Mouse (Mus musculus): ENCODE data around the gene Arhgap44. TPM values are rescaled to one million over a fixed set of nuclear protein-coding genes. Genes with fewer than 3 reads are reported as not detected.

The Arhgap44 gene
- polyA plus RNA-seq, 1 experiment from 2014 or later: 7.9 TPM

- Histone ChIP-seq H3K4me2 (replicated peaks) (no peak overlapping the region), H3K4me1 (no peaks in the 10 kb centered on the region), H3K27ac (no peak overlapping the region), H3K36me3 (no peaks in the 10 kb centered on the region), H3K9ac (no peak overlapping the region), H3K4me3 (no peak overlapping the region), H3K27me3 (replicated peaks) (no peaks in the 10 kb centered on the region), H3K9me3 (no peaks in the 10 kb centered on the region)
- 88% methylated on average over 13 of the region's 13 CpGs for WGBS
- no peak for ATAC-seq (ENCODE audit: low FRiP score, low read depth)
Observed at GRCm38 (mm10) chr11:65065201-65065600, 97.6 kb downstream of the Arhgap44 start.

- no peaks in the 10 kb centered on the region for H3K4me1 ChIP-seq
- H3K36me3 ChIP-seq: no peaks in the 10 kb centered on the region
- H3K9ac ChIP-seq: no peak overlapping the region
- ATAC-seq (ENCODE audit: low FRiP score, low read depth): no peak
- H3K4me2 ChIP-seq (replicated peaks): no peak overlapping the region
- H3K27ac ChIP-seq: no peak overlapping the region
- WGBS: 59% methylated on average over 3 of the region's 3 CpGs
- H3K4me3 ChIP-seq: no peak overlapping the region
- no peaks in the 10 kb centered on the region for H3K27me3 ChIP-seq (replicated peaks)
- H3K9me3 ChIP-seq: no peaks in the 10 kb centered on the region
Observed at GRCm38 (mm10) chr11:65061437-65061836, 101.3 kb downstream of the Arhgap44 start.

DNA sequence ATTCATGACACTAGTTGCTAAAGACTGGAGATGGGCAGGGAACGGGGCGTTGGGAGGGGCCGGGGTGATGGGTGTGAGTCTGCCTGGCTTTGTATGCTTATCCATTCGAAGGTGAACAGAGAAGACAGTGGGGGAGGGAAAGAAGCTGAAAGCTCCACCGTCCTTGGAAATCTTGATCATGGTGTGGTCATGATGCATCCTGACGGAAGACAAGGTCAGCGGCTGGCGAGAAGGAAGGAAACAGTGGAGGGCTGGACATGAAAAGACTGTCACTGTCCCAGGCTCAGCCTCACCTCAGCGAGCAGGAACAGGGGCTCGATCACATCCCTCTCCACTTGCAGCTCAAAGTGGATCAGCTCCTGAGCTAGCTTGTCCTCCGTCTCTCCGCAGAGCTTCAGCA is 103.2 kb downstream of the Arhgap44 start:
- Histone ChIP-seq H3K36me3 (no peaks in the 10 kb centered on the region), H3K27me3 (replicated peaks) (no peaks in the 10 kb centered on the region), H3K4me1 (no peaks in the 10 kb centered on the region), H3K27ac (no peak overlapping the region), H3K4me3 (no peak overlapping the region), H3K9ac (no peak overlapping the region), H3K9me3 (no peaks in the 10 kb centered on the region), H3K4me2 (replicated peaks) (no peak overlapping the region)
- 90% methylated on average over 12 of the region's 12 CpGs for WGBS
- no peak for ATAC-seq (ENCODE audit: low FRiP score, low read depth)

DNA sequence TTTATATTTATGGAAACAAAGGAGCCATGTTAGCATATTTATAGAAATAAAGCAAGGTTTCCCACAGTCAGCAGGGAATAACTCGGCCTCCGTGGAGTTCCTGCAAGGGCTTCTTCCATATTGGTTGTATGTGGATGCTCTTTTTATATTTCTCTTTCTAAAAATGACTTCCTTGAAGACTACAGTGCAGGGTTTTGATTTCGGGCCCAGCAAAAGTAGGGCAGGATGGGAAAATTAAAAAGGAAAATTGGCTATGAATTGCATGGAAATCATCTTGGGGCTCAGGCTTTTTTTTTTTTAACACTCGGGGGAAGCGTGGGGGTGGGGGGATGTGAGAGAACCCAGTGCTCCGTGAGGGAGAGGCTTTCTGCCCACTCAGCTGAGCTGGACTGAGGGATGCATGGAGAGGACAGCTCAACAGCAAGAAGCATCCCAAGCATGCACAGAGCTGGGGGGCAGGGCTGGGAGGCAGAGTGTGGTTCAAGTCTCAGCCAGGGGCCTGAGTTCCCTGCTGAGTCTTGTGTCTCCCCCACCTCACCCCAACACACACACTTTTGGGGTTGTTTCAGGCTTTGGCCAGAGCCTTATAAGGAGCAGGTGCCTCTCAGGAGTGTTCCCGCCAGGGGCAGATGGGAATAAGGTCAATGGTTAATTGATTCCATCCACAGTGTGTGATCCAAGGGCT is 104.4 kb downstream of the Arhgap44 start:
- 80% methylated on average over 7 of the region's 7 CpGs for WGBS
- Histone ChIP-seq H3K4me2 (replicated peaks) (no peak overlapping the region), H3K4me1 (0 out of 2 replicates have a peak, but pooled peaks cover 4% of the 10 kb centered on the region), H3K9ac (no peak overlapping the region), H3K27ac (no peak overlapping the region), H3K4me3 (no peak overlapping the region), H3K27me3 (replicated peaks) (no peaks in the 10 kb centered on the region), H3K36me3 (no peaks in the 10 kb centered on the region), H3K9me3 (no peaks in the 10 kb centered on the region)
- ATAC-seq (ENCODE audit: low FRiP score, low read depth): no peak

GRCm38 (mm10) chr11:65055596-65055995 is 107.2 kb downstream of the Arhgap44 start:
- Histone ChIP-seq H3K27ac (no peak overlapping the region), H3K4me3 (no peak overlapping the region), H3K27me3 (replicated peaks) (no peaks in the 10 kb centered on the region), H3K36me3 (no peaks in the 10 kb centered on the region), H3K4me2 (replicated peaks) (no peak overlapping the region), H3K9me3 (no peaks in the 10 kb centered on the region), H3K9ac (no peak overlapping the region), H3K4me1 (0 out of 2 replicates have a peak, but pooled peaks cover 4% of the 10 kb centered on the region)
- WGBS: 83% methylated on average over 7 of the region's 7 CpGs
- no peak for ATAC-seq (ENCODE audit: low FRiP score, low read depth)

DNA sequence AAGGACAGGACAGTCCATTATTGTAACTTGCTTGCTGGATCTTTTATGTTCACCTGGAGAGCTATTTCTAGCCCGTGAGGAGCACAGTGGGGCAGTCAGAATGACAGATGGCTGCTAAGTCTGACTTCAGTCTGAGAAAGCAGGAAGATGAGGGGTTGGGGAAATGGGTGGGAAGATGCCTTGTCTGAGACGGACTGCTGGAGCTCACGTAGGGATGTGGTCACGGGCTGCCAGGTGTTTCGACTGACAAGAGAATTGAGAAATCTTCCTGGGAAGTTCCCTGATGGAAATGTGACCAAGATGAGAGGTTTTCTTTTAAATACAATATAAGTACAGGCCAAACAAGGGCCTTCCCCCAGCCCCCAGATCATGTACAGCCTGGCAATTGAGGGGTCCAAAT is 108.5 kb downstream of the Arhgap44 start:
- Histone ChIP-seq H3K4me2 (replicated peaks) (no peak overlapping the region), H3K9me3 (no peaks in the 10 kb centered on the region), H3K9ac (no peak overlapping the region), H3K27me3 (replicated peaks) (no peaks in the 10 kb centered on the region), H3K4me1 (0 out of 2 replicates have a peak, but pooled peaks cover 4% of the 10 kb centered on the region), H3K4me3 (no peak overlapping the region), H3K36me3 (no peaks in the 10 kb centered on the region), H3K27ac (no peak overlapping the region)
- 54% methylated on average over 5 of the region's 5 CpGs for WGBS
- ATAC-seq (ENCODE audit: low FRiP score, low read depth): no peak

DNA sequence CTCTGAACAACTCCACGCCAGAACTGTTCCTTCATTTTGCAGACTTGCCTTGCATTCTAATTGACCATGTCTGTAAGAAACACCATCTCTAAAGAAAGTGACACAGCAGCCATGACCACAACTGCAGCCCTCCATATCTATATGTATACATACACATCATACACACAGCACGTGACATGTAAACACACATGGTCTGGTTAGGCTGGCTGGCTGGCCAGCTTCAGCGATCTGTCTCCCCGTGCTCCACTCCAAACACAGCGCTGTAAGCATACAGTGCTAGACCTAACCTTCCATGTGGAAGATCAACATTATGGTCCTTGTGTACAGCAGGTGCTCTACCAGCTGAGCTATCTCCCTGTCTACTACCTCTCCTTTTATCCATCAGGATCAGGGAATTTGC is 111.9 kb downstream of the Arhgap44 start:
- H3K4me2 ChIP-seq (replicated peaks): no peak overlapping the region
- no peaks in the 10 kb centered on the region for H3K27me3 ChIP-seq (replicated peaks)
- H3K9me3 ChIP-seq: no peaks in the 10 kb centered on the region
- H3K4me1 ChIP-seq: 0 out of 2 replicates have a peak, but pooled peaks cover 4% of the 10 kb centered on the region
- no peak for ATAC-seq (ENCODE audit: low FRiP score, low read depth)
- 94% methylated on average over 5 of the region's 5 CpGs for WGBS
- no peaks in the 10 kb centered on the region for H3K36me3 ChIP-seq
- H3K9ac ChIP-seq: no peak overlapping the region
- H3K27ac ChIP-seq: no peak overlapping the region
- no peak overlapping the region for H3K4me3 ChIP-seq

GRCm38 (mm10) chr11:65049090-65049489 is 113.7 kb downstream of the Arhgap44 start:
- Histone ChIP-seq H3K27me3 (replicated peaks) (no peaks in the 10 kb centered on the region), H3K9me3 (no peaks in the 10 kb centered on the region), H3K4me2 (replicated peaks) (no peak overlapping the region), H3K36me3 (no peaks in the 10 kb centered on the region), H3K9ac (no peak overlapping the region), H3K27ac (no peak overlapping the region), H3K4me3 (no peak overlapping the region), H3K4me1 (0 out of 2 replicates have a peak, but pooled peaks cover 3% of the 10 kb centered on the region)
- WGBS: 84% methylated on average over 7 of the region's 7 CpGs
- no peak for ATAC-seq (ENCODE audit: low FRiP score, low read depth)

GRCm38 (mm10) chr11:65040556-65040955 is 122.2 kb downstream of the Arhgap44 start:
- Histone ChIP-seq H3K27me3 (replicated peaks) (no peaks in the 10 kb centered on the region), H3K9me3 (no peaks in the 10 kb centered on the region), H3K4me1 (no peaks in the 10 kb centered on the region; the same call in 1 of the 2 replicates), H3K4me3 (no peak overlapping the region), H3K4me2 (replicated peaks) (no peak overlapping the region), H3K27ac (no peak overlapping the region), H3K9ac (no peak overlapping the region), H3K36me3 (no peaks in the 10 kb centered on the region)
- WGBS: 80% methylated on average over 6 of the region's 6 CpGs
- no peak for ATAC-seq (ENCODE audit: low FRiP score, low read depth)

DNA sequence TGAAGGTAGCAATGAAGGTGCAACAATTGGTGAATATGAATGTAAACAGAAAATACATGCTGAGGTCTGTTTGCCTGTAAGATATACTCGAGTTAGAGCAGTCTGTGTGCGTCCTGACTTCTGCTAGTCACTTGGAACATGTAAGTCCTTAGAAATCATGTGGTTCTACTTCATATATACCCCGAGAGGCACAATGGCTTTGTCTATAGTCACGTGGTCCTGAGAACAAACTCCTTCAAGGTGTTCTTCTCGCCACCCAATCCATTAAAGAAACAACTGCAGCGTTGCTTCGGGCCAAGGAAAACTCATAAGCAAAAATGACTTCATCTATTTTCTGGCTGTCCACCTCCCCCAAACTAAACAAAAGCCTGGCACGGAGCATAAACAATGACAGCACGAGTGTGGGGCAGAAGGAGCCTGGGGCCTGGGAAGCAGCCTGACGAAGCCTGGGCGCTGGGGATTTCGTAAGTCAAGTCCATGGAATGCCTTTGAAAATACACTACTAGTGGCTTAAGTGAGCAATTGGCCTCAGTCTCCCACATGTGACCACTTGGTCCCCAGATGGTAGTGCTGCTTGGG is 123.2 kb downstream of the Arhgap44 start:
- Histone ChIP-seq H3K27ac (no peak overlapping the region), H3K9ac (no peak overlapping the region), H3K4me1 (no peaks in the 10 kb centered on the region; the same call in 1 of the 2 replicates), H3K9me3 (no peaks in the 10 kb centered on the region), H3K4me2 (replicated peaks) (no peak overlapping the region), H3K4me3 (no peak overlapping the region), H3K27me3 (replicated peaks) (no peaks in the 10 kb centered on the region), H3K36me3 (no peaks in the 10 kb centered on the region)
- ATAC-seq (ENCODE audit: low FRiP score, low read depth): no peak
- WGBS: 62% methylated on average over 12 of the region's 12 CpGs

DNA sequence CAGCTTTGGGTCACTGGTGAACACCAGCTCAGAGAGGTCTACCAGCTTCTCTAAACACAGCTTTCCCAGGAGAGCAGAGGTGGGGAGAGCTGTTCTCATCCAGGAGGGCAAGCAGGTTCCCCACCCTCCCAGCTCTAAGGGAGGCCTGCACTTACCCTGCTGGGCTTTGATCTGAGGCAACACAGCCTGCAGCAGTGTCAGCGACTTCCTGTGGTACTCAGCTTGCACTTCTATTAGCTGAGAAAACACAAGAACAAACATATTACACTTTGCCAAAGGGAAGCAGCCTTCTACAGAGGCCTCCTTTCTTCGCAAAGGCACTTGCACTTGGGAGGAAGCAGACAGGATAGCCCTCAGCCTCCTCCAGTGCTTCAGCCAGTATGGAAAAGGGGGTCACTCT is 123.8 kb downstream of the Arhgap44 start:
- Histone ChIP-seq H3K9me3 (no peaks in the 10 kb centered on the region), H3K36me3 (no peaks in the 10 kb centered on the region), H3K4me2 (replicated peaks) (no peak overlapping the region), H3K4me3 (no peak overlapping the region), H3K27me3 (replicated peaks) (no peaks in the 10 kb centered on the region), H3K4me1 (no peaks in the 10 kb centered on the region; the same call in 1 of the 2 replicates), H3K9ac (no peak overlapping the region), H3K27ac (no peak overlapping the region)
- no peak for ATAC-seq (ENCODE audit: low FRiP score, low read depth)
- 44% methylated on average over 2 of the region's 2 CpGs for WGBS

DNA sequence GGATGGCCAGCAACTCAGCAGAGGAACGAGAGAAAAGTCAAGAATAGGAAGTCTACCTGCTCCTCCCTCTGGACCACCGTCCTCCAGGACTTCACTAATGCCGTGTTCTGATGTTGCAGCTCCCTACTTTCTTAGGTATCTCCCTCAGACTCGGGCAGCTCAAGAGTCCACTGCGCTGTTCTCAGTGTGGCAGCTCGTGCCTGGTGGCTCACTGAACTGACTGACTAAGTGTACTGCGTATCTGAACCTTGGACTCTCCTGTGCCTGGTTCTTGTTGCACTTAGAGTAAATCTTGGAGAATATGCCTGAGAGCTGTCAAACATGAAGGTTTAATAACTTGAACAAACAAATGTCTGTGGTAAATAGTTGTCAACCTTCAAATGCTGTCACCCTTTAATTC is 130.5 kb downstream of the Arhgap44 start:
- Histone ChIP-seq H3K4me2 (replicated peaks) (no peak overlapping the region), H3K36me3 (no peaks in the 10 kb centered on the region), H3K27me3 (replicated peaks) (no peaks in the 10 kb centered on the region), H3K27ac (no peak overlapping the region), H3K4me1 (no peaks in the 10 kb centered on the region), H3K9ac (no peak overlapping the region), H3K4me3 (no peak overlapping the region), H3K9me3 (no peaks in the 10 kb centered on the region)
- no peak for ATAC-seq (ENCODE audit: low FRiP score, low read depth)
- 88% methylated on average over 7 of the region's 7 CpGs for WGBS

DNA sequence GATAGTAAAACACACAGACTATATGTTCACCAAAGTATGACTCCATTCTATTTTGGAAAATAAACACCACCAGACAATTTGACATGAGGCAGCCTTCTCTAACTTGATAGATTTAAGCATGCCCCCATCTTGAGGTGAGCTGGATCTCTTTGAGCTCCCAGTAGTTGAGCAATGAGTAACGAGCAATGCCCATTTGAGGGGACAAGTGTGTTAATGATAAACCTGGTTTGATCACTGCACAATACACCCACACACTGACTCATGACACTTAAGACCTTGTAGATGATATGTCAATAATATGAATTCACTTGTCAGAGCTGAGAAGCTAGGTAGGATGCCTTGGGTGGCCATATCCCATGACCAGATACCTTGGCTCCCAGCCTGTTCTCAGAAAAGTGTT is 132.6 kb downstream of the Arhgap44 start:
- no peak for ATAC-seq (ENCODE audit: low FRiP score, low read depth)
- H3K4me3 ChIP-seq: no peak overlapping the region
- no peaks in the 10 kb centered on the region for H3K36me3 ChIP-seq
- no peaks in the 10 kb centered on the region for H3K27me3 ChIP-seq (replicated peaks)
- no peak overlapping the region for H3K4me2 ChIP-seq (replicated peaks)
- H3K9me3 ChIP-seq: no peaks in the 10 kb centered on the region
- H3K9ac ChIP-seq: no peak overlapping the region
- H3K27ac ChIP-seq: no peak overlapping the region
- H3K4me1 ChIP-seq: no peaks in the 10 kb centered on the region
- 93% methylated on average over 1 of the region's 1 CpGs for WGBS

Data from neural tube, embryonic 12.5 days (tissue).